Mouse (Mus musculus): ENCODE data around the gene Phf7. TPM values are rescaled to one million over a fixed set of nuclear protein-coding genes. Genes with fewer than 3 reads are reported as not detected.

The Phf7 gene
- polyA plus RNA-seq, 1 experiment from 2014 or later, result 13.6 TPM

DNA sequence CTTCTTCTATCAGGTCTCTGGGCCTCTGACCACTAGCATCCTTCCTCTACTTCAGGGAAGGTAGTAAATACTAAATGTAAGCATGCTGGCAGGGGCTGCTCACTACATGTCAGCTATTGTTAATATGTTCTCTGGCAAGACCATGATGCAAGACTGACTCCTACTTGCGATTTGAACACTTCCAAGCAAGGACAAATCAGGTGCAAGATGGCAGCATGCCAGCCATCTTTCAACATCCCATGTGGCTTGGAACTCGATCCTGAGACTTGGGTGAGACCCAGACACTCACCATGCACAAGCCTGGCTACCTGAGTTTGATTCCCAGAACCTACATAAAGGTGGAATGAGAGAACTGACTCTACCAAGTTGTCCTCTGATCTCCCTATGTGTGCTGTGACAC lies 59.2 kb downstream of the Phf7 start:
- H3K4me2 ChIP-seq, result no peak overlapping the region
- peaks cover 89% of the 10 kb centered on the region for H3K36me3 ChIP-seq
- ATAC-seq (ENCODE audit: low FRiP score), result no peak
- H3K4me3 ChIP-seq, result no peak overlapping the region
- H3K27ac ChIP-seq, result no peak overlapping the region
- no peaks in the 10 kb centered on the region for H3K27me3 ChIP-seq
- peaks cover 5% of the 10 kb centered on the region; the same call in 1 of the 2 replicates for H3K4me1 ChIP-seq (replicated peaks)
- WGBS, result 86% methylated on average over 2 of the region's 2 CpGs
- no peak overlapping the region for H3K9ac ChIP-seq
- no peaks in the 10 kb centered on the region for H3K9me3 ChIP-seq

DNA sequence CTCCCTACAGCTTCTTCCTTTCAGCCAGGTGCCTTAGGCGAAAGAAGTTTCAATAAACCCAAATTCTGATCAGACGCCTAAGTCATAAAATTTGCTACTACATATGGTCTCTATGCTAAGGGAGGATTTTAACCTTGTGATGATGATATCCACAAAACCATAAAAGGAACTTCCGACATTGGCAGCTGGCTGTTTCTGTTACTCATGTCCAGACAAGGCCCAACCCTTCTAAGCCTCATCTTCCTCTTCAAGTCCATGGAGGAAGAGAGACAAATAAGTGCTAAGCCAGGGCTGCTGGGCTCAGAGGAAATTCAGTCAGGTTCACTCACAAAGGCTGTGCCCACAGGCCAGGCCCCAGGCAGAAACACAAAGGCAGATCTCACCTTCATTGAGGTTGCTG lies 61.8 kb downstream of the Phf7 start:
- 96% methylated on average over 3 of the region's 3 CpGs for WGBS
- H3K9me3 ChIP-seq, result no peaks in the 10 kb centered on the region
- H3K27ac ChIP-seq, result peak overlapping the region; percentile 4; the same call in 1 of the 2 replicates
- no peak for ATAC-seq (ENCODE audit: low FRiP score)
- no peak overlapping the region for H3K4me2 ChIP-seq
- H3K4me1 ChIP-seq (replicated peaks), result no peaks in the 10 kb centered on the region
- H3K9ac ChIP-seq, result no peak overlapping the region
- H3K36me3 ChIP-seq, result peaks cover 100% of the 10 kb centered on the region
- H3K27me3 ChIP-seq, result no peaks in the 10 kb centered on the region
- H3K4me3 ChIP-seq, result no peak overlapping the region

DNA sequence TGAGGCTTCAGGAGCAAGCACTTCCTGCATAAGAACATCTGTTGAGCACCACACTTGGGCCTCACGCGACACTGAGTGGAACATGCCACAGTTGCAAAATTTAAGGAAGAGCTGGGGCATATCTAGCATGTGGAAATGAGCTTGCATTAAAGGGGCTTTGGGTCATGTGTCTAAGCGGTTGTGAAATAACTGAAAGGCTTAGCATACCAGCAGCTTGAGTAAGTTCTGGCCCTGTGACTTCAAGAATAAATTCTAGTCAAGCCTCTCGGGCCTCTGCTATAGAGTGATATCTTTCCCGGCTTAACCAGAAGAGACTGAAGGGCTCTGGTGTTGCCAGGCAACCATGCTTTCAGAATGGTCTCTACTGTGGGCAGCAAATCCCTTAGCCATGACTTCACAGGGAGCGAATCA lies 62.3 kb downstream of the Phf7 start:
- Histone ChIP-seq H3K27ac (peak overlapping the region; percentile 46), H3K9me3 (no peaks in the 10 kb centered on the region), H3K4me2 (no peak overlapping the region), H3K4me3 (no peak overlapping the region), H3K9ac (no peak overlapping the region), H3K36me3 (peaks cover 100% of the 10 kb centered on the region), H3K27me3 (no peaks in the 10 kb centered on the region), H3K4me1 (replicated peaks) (no peaks in the 10 kb centered on the region)
- WGBS, result 66% methylated on average over 6 of the region's 6 CpGs
- peak; percentile 66; the same call in 1 of the 2 replicates for ATAC-seq (ENCODE audit: low FRiP score)

Other genes with a start within 250 kb of the Phf7 start
- 62.8 and 66.7 TPM in 2 replicates for gene Glt8d1, start 249.9 kb downstream of the Phf7 start, polyA plus RNA-seq (2015; fragmentation: Nextera tagmentation; extraction: Ambion mirVana)
- 322 and 337 TPM in 2 replicates for gene Spcs1, start 249.6 kb downstream of the Phf7 start, polyA plus RNA-seq (2015; fragmentation: Nextera tagmentation; extraction: Ambion mirVana)
- 146 and 151 TPM in 2 replicates for gene Pbrm1, start 232.2 kb downstream of the Phf7 start, polyA plus RNA-seq (2015; fragmentation: Nextera tagmentation; extraction: Ambion mirVana)
- 52.8 and 52.9 TPM in 2 replicates for gene Gnl3, start 232.2 kb downstream of the Phf7 start, polyA plus RNA-seq (2015; fragmentation: Nextera tagmentation; extraction: Ambion mirVana)
- gene Smim4, start 122.4 kb downstream of the Phf7 start, polyA plus RNA-seq (2015; fragmentation: Nextera tagmentation; extraction: Ambion mirVana), result 83.1 and 83.2 TPM in 2 replicates
- 273 and 282 TPM in 2 replicates for gene Nt5dc2, start 120.3 kb downstream of the Phf7 start, polyA plus RNA-seq (2015; fragmentation: Nextera tagmentation; extraction: Ambion mirVana)
- gene Stab1, start 82.7 kb downstream of the Phf7 start, polyA plus RNA-seq (2015; fragmentation: Nextera tagmentation; extraction: Ambion mirVana), result 24.8 and 25.2 TPM in 2 replicates
- 7.3 and 9.1 TPM in 2 replicates for gene Tnnc1, start 43.0 kb downstream of the Phf7 start, polyA plus RNA-seq (2015; fragmentation: Nextera tagmentation; extraction: Ambion mirVana)
- gene Nisch, start 34.4 kb downstream of the Phf7 start, polyA plus RNA-seq (2015; fragmentation: Nextera tagmentation; extraction: Ambion mirVana), result 315 and 334 TPM in 2 replicates
- 0.84 and 0.90 TPM in 2 replicates for gene Sema3g, start 33.5 kb downstream of the Phf7 start, polyA plus RNA-seq (2015; fragmentation: Nextera tagmentation; extraction: Ambion mirVana)
- gene Bap1, start 133 bp upstream of the Phf7 start, polyA plus RNA-seq (2015; fragmentation: Nextera tagmentation; extraction: Ambion mirVana), result 114 and 117 TPM in 2 replicates
- gene Dnah1, start 72.6 kb upstream of the Phf7 start, polyA plus RNA-seq (2015; fragmentation: Nextera tagmentation; extraction: Ambion mirVana), result 4.1 and 4.6 TPM in 2 replicates
- gene Capn7, start 85.3 kb upstream of the Phf7 start, polyA plus RNA-seq (2015; fragmentation: Nextera tagmentation; extraction: Ambion mirVana), result 70.5 and 76.3 TPM in 2 replicates
- gene Sh3bp5, start 184.8 kb upstream of the Phf7 start, polyA plus RNA-seq (2015; fragmentation: Nextera tagmentation; extraction: Ambion mirVana), result 140 and 142 TPM in 2 replicates
- gene Eaf1, start 243.1 kb upstream of the Phf7 start, polyA plus RNA-seq (2015; fragmentation: Nextera tagmentation; extraction: Ambion mirVana), result 9.6 and 10.9 TPM in 2 replicates
- gene Mettl6, start 243.7 kb upstream of the Phf7 start, polyA plus RNA-seq (2015; fragmentation: Nextera tagmentation; extraction: Ambion mirVana), result 54.1 and 55.0 TPM in 2 replicates